Mouse (Mus musculus): Measurements from ENCODE around the gene Ppl. TPM values are rescaled to one million over a fixed set of nuclear protein-coding genes. Genes with fewer than 3 reads are reported as not detected.

The Ppl gene
- polyA plus RNA-seq, 1 experiment from 2014 or later: 0.18 TPM

DNA sequence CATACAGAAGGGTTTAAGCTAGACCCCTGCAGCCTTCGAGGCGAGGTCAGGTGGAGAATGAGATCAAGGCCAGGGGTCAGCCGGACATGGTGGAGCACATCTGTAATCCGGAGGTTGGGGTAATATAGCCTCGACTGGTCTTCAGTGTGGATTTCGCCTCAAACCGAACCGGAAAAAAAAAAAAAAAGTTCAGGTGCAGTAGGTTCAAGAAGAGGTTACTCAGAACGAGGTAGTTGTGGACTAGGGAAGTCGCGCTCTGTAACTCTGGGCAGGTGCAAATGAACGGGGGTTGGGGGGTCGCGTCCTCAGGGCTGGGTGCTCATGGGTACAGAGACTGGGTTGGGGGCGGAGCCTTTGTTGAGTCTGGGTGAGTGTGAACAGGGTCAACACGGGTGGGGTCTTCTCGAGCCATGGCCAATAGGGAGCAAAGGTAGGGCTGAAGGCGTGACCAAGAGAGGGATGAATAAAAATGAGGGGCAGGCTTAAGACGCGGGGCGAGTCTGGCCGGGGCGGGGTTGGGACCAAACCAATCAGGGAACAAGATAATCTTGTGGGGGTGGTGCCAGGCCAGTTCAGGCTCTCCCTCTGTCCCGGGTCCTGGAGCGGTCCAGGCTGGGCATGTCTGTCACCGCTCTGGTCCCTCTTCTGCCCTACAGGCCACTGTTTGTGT lies 14.3 kb upstream of the Ppl start:
- Histone ChIP-seq H3K4me2 (peak overlapping the region; percentile 68), H3K4me3 (peak overlapping the region; percentile 41), H3K27me3 (peaks cover 49% of the 10 kb centered on the region), H3K9me3 (no peaks in the 10 kb centered on the region), H3K4me1 (replicated peaks) (peaks cover 19% of the 10 kb centered on the region), H3K27ac (replicated peaks) (no peak overlapping the region), H3K9ac (peak overlapping the region; percentile 65), H3K36me3 (no peaks in the 10 kb centered on the region)
- WGBS: under 1% methylated on average over 26 of the region's 26 CpGs
- ATAC-seq (ENCODE audit: low read depth): peak; percentile 74

DNA sequence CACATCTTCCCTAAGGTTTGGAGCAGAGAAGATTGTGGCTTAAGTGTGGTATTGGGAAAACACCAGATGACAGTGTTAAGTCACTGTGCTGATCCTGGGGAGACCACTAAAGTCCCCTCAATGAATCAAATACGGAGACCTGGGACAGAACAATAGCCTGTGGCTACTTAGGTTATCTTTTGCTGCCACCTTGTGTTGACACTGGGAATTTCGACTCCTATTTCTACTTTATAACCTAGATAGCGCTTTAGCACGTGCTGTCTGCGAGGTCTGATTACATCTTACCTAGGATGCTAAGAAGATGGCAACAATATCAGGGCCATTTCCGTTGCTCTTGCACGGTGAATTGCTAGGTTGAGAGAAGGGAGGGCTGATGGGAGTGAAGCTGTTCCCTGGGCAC lies 13.3 kb upstream of the Ppl start:
- Histone ChIP-seq H3K4me1 (replicated peaks) (peaks cover 19% of the 10 kb centered on the region), H3K9ac (no peak overlapping the region), H3K9me3 (no peaks in the 10 kb centered on the region), H3K36me3 (no peaks in the 10 kb centered on the region), H3K27ac (replicated peaks) (no peak overlapping the region), H3K4me3 (no peak overlapping the region), H3K27me3 (peaks cover 41% of the 10 kb centered on the region), H3K4me2 (peak overlapping the region; percentile 68)
- peak; percentile 71 for ATAC-seq (ENCODE audit: low read depth)
- WGBS: under 1% methylated on average over 7 of the region's 7 CpGs

DNA sequence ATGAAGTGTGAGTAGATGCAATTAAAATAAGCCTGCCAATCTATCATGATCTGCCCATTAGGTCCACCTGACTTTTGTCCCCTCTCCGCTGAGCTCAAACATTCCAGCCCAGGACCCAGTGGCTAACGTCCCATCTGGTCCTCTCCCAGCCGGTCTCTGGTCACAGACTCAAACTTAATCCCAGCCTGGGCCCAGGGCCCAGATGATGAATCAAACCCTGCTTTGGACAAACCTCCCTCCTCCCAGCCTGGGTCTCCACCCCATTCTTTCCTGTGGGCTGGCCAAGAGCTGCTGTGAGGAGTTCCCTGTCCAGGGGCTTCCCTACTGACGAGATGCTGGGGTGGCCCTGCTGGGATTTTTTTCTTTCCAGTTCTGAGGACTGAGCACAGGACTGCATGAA lies 7.5 kb upstream of the Ppl start:
- Histone ChIP-seq H3K4me2 (no peak overlapping the region), H3K27ac (replicated peaks) (no peak overlapping the region), H3K27me3 (peaks cover 7% of the 10 kb centered on the region), H3K4me1 (replicated peaks) (no peaks in the 10 kb centered on the region), H3K9ac (no peak overlapping the region), H3K36me3 (no peaks in the 10 kb centered on the region), H3K9me3 (no peaks in the 10 kb centered on the region), H3K4me3 (no peak overlapping the region)
- ATAC-seq (ENCODE audit: low read depth): no peak
- WGBS: 33% methylated on average over 4 of the region's 4 CpGs

DNA sequence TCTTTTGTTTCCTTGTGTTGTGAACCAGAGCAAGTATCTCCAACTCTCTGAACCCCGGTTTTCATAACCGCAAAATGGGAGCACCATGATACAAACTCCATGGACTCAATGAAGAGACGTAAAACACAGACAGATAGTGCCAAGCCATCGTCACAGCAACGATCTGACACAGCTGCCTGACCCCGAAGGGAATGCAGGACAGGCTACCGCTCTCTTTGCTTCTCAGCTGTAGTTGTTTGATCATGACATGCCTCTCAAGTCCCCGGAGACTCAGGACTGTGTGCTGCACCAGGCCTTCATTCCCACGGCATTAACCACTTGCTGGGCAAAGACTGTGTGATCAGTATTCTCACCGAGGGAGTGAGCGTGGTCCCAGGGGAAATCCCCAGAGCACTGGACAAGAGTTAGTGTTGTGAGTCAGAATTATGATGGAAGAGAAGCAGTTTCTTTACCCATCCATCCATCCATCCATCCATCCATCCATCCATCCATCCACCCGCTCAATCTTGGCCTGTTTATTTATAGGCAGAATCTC lies 4.9 kb upstream of the Ppl start:
- ATAC-seq (ENCODE audit: low read depth): no peak
- H3K9ac ChIP-seq: no peak overlapping the region
- H3K27me3 ChIP-seq: peaks cover 33% of the 10 kb centered on the region
- no peak overlapping the region for H3K4me2 ChIP-seq
- no peaks in the 10 kb centered on the region for H3K9me3 ChIP-seq
- 39% methylated on average over 12 of the region's 12 CpGs for WGBS
- H3K36me3 ChIP-seq: no peaks in the 10 kb centered on the region
- peaks cover 6% of the 10 kb centered on the region for H3K4me1 ChIP-seq (replicated peaks)
- no peak overlapping the region for H3K4me3 ChIP-seq
- no peak overlapping the region for H3K27ac ChIP-seq (replicated peaks)

DNA sequence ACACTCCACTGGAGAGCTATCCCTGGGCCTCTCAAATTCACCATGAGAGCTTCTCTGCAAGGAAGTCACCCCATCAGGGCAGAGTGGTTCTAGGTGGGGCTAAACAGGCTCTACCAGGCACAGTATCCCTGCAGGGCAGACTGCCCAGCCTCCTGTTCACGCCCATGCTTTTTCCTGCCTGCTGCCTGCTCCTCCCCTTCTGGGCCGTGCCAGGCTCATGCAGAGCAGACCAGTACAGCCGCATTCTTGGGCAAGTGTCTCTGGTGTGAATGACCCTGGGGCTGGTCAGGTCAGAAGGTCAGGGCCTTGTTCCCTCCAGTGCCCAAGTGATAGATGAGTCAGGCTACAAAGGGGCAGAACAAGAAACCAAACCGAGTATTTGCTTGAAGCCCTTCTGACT lies 4.3 kb upstream of the Ppl start:
- Histone ChIP-seq H3K9me3 (no peaks in the 10 kb centered on the region), H3K4me3 (no peak overlapping the region), H3K36me3 (no peaks in the 10 kb centered on the region), H3K9ac (no peak overlapping the region), H3K27me3 (peaks cover 39% of the 10 kb centered on the region), H3K4me1 (replicated peaks) (peaks cover 12% of the 10 kb centered on the region), H3K27ac (replicated peaks) (no peak overlapping the region), H3K4me2 (no peak overlapping the region)
- ATAC-seq (ENCODE audit: low read depth): no peak
- WGBS: 7% methylated on average over 4 of the region's 4 CpGs

DNA sequence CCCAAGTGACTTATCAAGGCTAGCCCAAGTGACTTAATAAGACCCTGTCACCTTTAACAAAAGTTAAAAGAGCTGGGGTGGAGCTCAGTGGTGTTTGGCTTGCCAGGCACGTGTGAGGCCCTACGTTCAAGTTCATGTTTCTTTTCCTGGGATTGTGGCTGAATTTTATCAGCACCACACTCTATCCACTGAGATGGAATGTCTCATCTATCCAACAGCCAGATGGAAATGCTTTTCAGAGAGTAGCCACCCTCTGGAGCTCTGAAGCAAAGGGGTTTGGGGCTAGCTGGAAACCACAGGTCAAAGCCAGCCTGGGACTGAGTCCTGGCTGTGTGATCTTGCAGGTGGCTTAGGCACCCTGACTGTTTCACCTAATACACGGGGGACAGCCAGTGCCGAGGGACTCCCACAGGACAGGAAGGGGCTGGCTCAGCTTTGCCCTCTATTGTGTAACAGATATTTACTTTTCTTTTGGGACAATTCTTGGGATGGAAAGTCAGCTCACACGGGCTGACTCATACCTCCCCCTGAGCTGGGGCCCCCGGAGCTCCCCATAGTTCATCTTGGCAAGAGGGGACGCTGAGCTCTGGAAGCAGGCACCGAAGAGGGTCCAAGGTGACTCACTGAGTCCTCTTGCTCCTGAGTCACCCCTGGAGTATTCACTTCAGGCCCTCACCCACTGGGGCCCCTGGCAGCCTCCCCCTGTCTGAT lies 3.5 kb upstream of the Ppl start:
- Histone ChIP-seq H3K4me2 (no peak overlapping the region), H3K36me3 (no peaks in the 10 kb centered on the region), H3K9me3 (no peaks in the 10 kb centered on the region), H3K27ac (replicated peaks) (no peak overlapping the region), H3K4me1 (replicated peaks) (peaks cover 13% of the 10 kb centered on the region), H3K9ac (no peak overlapping the region), H3K4me3 (no peak overlapping the region), H3K27me3 (peaks cover 47% of the 10 kb centered on the region)
- no peak for ATAC-seq (ENCODE audit: low read depth)
- WGBS: 75% methylated on average over 8 of the region's 8 CpGs

DNA sequence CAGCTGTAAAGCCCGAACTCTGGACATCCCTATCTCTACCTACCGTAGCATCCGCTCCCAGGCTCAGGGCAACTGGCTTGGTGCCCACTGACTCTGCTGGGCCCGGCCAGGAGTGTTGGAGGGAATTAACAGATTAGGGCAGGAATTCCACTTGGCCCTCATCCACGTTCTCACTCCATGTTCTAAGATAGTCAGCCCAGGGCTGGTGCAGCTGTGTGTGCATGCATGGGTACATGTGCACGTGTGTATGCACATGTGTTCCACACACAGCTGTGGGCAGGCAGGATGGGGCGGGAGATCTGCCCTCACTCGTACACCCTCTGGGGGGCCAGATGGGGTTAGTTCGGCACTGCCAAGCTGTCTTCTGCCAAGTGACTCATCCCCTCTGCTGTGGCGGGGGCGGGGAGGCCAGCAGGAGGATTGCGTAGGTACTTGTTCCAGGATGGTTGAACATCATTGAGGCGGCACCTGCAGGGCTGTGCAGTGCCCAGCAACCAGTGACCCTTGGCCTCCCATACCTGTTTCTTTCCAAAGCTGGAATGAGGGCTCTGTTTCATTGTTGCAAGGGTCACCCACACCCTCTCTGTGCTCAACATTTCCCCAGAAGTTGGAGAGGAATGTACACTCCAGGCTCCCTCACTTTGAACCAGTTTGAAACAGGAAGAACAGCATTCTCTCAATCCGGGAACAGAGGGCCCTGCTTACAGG lies 2.6 kb upstream of the Ppl start:
- Histone ChIP-seq H3K27me3 (peaks cover 56% of the 10 kb centered on the region), H3K9me3 (no peaks in the 10 kb centered on the region), H3K4me1 (replicated peaks) (peaks cover 13% of the 10 kb centered on the region), H3K9ac (no peak overlapping the region), H3K27ac (replicated peaks) (no peak overlapping the region), H3K4me2 (no peak overlapping the region), H3K36me3 (no peaks in the 10 kb centered on the region), H3K4me3 (no peak overlapping the region)
- ATAC-seq (ENCODE audit: low read depth): no peak
- WGBS: 81% methylated on average over 14 of the region's 14 CpGs

DNA sequence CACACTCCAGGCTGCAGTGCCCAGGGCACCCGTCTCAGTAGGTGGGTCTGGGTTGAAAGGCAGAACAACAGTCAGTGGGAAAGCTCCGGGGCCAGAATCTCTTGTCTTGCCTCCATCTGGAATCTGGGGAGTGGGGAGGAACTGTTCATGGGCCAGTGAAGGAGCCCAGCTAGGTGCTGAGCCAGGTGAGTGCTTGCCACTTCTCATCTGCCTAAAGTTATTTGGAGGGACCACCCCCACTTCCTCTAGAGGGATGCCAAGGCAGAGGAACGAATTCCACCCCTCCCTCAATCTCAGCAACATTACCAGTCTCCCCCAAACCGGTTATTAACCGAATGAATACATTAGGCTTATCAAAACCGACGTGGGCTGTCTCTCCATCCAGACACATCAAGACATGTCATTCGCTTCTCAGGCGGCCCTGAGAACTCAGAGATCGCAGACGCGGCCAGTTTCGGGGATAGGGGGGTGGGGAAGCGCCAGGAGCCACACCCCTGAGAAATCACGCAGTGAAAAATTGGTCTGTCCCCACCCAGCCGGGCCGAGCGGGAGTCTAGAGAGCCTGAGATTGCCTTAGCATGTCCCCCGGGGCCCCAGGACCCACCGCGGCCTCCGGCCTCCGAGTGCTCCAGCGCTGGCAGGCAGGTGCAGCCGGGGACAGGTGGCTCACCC lies 834 bp downstream of the Ppl start:
- ATAC-seq (ENCODE audit: low read depth): no peak
- H3K4me2 ChIP-seq: peak overlapping the region; percentile 51; the same call in 1 of the 2 replicates
- H3K4me1 ChIP-seq (replicated peaks): peaks cover 13% of the 10 kb centered on the region
- H3K27ac ChIP-seq (replicated peaks): no peak overlapping the region
- WGBS: 2% methylated on average over 25 of the region's 25 CpGs
- no peaks in the 10 kb centered on the region for H3K36me3 ChIP-seq
- H3K4me3 ChIP-seq: peak overlapping the region; percentile 28; the same call in 1 of the 2 replicates
- no peaks in the 10 kb centered on the region for H3K9me3 ChIP-seq
- H3K27me3 ChIP-seq: peaks cover 78% of the 10 kb centered on the region
- no peak overlapping the region for H3K9ac ChIP-seq

DNA sequence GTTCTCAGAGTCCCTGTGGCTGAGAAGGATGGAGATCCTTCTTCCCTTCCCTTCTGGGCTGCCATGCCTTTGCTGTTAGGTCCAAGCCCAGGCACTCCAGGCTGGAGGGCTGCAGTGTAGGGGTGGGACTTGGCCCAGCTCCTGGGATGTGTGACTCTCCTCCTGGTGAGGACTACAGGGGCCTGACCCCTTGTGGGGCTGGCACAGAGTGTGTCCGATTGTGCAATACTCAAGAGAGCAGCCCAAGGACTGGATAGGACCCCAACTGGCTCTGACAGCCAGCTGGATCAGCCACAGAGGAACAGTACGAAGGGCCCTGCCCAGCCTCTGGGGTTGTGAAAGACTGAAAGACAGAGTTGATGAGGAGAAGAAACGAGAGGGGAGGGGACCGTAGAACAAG lies 1.5 kb downstream of the Ppl start:
- no peak overlapping the region for H3K9ac ChIP-seq
- no peaks in the 10 kb centered on the region for H3K36me3 ChIP-seq
- peaks cover 13% of the 10 kb centered on the region for H3K4me1 ChIP-seq (replicated peaks)
- H3K4me3 ChIP-seq: no peak overlapping the region
- H3K9me3 ChIP-seq: no peaks in the 10 kb centered on the region
- ATAC-seq (ENCODE audit: low read depth): no peak
- 11% methylated on average over 4 of the region's 4 CpGs for WGBS
- H3K27me3 ChIP-seq: peaks cover 78% of the 10 kb centered on the region
- H3K4me2 ChIP-seq: no peak overlapping the region
- H3K27ac ChIP-seq (replicated peaks): no peak overlapping the region

DNA sequence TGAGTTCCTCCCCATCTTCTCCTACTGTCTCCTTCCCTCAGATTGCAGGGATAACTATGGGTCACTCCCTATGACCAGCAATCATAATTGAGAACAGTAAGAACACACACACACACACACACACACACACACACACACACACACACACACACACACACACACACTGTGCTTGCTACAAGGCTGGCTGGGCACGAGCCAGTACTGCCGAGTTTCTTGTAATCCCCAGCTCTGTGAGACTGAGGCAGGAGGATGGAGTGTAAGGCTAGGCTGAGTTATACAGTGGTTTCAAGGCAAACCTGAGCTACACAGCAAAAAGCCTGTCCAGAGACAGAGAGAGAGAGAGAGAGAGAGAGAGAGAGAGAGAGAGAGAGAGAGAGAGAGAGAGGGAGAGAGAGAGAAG lies 2.0 kb downstream of the Ppl start:
- H3K4me2 ChIP-seq: no peak overlapping the region

DNA sequence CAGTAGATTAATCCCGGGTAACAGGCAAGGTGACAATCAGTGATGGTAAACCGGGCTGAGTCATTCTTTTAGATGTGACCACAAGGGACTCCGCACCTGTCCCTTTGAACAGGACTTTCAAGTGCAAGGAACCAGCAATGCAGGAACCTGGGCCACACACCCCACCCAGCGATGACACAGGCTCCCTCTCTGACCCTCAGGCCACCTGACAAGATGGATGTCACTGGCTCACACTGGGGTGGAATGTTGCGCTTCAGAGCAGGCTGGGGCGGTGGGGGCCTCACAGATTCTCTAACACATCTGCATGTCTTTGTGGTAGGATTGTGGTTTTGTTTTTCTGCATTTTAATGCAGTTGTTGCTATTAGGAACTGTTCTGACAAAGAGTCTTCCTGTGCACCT lies 8.7 kb downstream of the Ppl start:
- Histone ChIP-seq H3K4me1 (replicated peaks) (no peaks in the 10 kb centered on the region), H3K27ac (replicated peaks) (no peak overlapping the region), H3K9me3 (no peaks in the 10 kb centered on the region), H3K4me3 (no peak overlapping the region), H3K27me3 (peaks cover 22% of the 10 kb centered on the region), H3K4me2 (no peak overlapping the region), H3K9ac (no peak overlapping the region), H3K36me3 (no peaks in the 10 kb centered on the region)
- no peak for ATAC-seq (ENCODE audit: low read depth)
- WGBS: 74% methylated on average over 6 of the region's 6 CpGs

More for the DNA sequence above, 2.0 kb downstream of the Ppl start:
- ATAC-seq (ENCODE audit: low read depth): no peak
- no peaks in the 10 kb centered on the region for H3K9me3 ChIP-seq
- H3K4me3 ChIP-seq: no peak overlapping the region
- no peaks in the 10 kb centered on the region for H3K36me3 ChIP-seq
- peaks cover 75% of the 10 kb centered on the region for H3K27me3 ChIP-seq
- H3K27ac ChIP-seq (replicated peaks): no peak overlapping the region
- H3K9ac ChIP-seq: no peak overlapping the region
- peaks cover 13% of the 10 kb centered on the region for H3K4me1 ChIP-seq (replicated peaks)
- 73% methylated on average over 2 of the region's 2 CpGs for WGBS

DNA sequence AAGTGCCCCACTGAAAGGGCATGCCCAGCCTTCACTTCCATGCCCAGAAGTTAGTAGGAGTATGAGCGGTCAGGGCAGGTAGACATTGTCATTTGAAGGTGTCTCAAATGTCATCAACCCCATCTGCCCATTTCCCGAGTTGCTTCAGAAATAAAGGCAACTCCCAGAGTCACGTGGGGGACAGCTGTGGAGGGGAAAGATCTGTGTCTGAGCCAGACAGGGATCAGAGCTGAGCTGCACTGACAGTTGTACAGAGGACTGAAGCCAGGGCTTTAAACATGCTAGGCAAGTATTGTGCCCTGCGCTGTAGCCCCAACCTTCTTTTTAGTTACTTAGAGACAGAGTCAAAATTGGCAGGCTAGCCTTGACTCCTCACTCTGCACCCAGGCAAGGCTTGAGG lies 12.4 kb downstream of the Ppl start:
- Histone ChIP-seq H3K4me3 (no peak overlapping the region), H3K9me3 (no peaks in the 10 kb centered on the region), H3K27me3 (peaks cover 11% of the 10 kb centered on the region; the same call in 1 of the 2 replicates), H3K9ac (no peak overlapping the region), H3K27ac (replicated peaks) (no peak overlapping the region), H3K36me3 (no peaks in the 10 kb centered on the region), H3K4me2 (no peak overlapping the region), H3K4me1 (replicated peaks) (no peaks in the 10 kb centered on the region)
- ATAC-seq (ENCODE audit: low read depth): no peak
- 85% methylated on average over 4 of the region's 4 CpGs for WGBS

All from neural tube, embryonic 13.5 days (tissue).